Mouse (Mus musculus): ENCODE results near the gene Utrn.

DNA sequence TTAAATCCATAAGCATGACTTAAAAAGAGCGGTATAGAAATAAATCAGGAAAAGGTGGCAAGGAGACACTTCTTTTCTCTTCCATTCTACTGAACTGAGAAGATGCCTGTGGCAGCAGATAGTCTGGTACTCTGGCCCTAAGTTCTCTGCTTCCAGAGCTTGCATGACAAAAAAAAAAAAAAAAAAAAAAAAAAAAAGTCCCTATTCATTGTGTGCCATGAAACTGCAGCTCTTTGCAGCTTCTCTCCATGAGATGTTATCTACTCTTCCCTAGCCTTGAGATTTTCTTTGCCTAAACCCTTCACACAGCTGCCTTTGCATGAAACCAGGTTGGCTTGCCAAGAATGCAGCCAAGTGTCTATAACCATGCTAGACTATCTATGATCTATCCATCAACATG lies 489.0 kb downstream of the Utrn start:
- TF ChIP-seq CTCF (IDR thresholded peaks at IDR 0.05; ENCODE audit: borderline replicate concordance, extremely low read depth, insufficient read depth, insufficient read length) (no peak), POLR2A (IDR thresholded peaks at IDR 0.05; ENCODE audit: borderline replicate concordance, extremely low read depth, insufficient read depth, insufficient read length, poor library complexity, severe bottlenecking) (no peak)
